Mouse (Mus musculus): Measurements from ENCODE around the gene Cramp1l. TPM values are rescaled to one million over a fixed set of nuclear protein-coding genes. Genes with fewer than 3 reads are reported as not detected.

The Cramp1l gene
- polyA plus RNA-seq, 2 experiments: 3.2 to 7.9 TPM

DNA sequence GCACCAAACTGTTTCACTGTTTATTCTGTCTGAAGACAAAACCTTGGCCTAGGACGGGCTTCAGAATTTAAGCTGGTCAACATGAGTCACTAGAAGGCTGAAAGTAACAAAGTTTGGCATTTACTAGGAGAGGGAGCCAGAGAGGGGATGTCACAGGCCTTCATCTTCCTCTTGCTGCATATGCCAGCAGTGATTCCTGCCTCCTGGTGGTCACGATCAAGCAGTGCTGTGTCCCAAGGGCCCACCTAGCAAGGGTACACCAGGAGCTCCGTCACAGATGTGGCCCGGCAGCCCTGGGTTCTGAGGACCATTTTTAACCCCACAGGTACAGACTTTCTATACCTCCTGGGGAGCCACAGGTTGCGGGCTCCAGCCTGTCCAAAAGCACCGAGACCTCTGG lies 41.5 kb upstream of the Cramp1l start:
- TF ChIP-seq CTCF (IDR thresholded peaks at IDR 0.05; ENCODE audit: low read depth): peak; percentile 41; the same call in 1 of the 2 replicates
- no peak for TF ChIP-seq EP300 (IDR thresholded peaks at IDR 0.05; ENCODE audit: low read depth)
- Histone ChIP-seq H3K4me3 (ENCODE audit: insufficient read depth in 1 of 2, low read depth in 2 of 2, low read length in 2 of 2) (no peak overlapping the region), H3K9ac (replicated peaks) (no peak overlapping the region), H3K4me1 (replicated peaks; ENCODE audit: control insufficient read depth in 2 of 2, insufficient read depth in 2 of 2, low read length in 1 of 2) (no peaks in the 10 kb centered on the region), H3K36me3 (replicated peaks; ENCODE audit: control insufficient read depth, insufficient read depth, low read depth) (no peaks in the 10 kb centered on the region), H3K27ac (no peak overlapping the region), H3K4me2 (ENCODE audit: low read depth) (no peak overlapping the region), H3K27me3 (ENCODE audit: control insufficient read depth, insufficient read depth, low read length) (no peaks in the 10 kb centered on the region), H3K9me3 (ENCODE audit: control insufficient read depth, low read length) (no peaks in the 10 kb centered on the region)
- ATAC-seq (ENCODE audit: insufficient read depth): no peak
- WGBS (ENCODE audit: insufficient replicate concordance): 78% methylated on average over 6 of the region's 6 CpGs
- DNase-seq (ENCODE audit: low read depth in 3 of 3, low spot score in 3 of 3): no peak

DNA sequence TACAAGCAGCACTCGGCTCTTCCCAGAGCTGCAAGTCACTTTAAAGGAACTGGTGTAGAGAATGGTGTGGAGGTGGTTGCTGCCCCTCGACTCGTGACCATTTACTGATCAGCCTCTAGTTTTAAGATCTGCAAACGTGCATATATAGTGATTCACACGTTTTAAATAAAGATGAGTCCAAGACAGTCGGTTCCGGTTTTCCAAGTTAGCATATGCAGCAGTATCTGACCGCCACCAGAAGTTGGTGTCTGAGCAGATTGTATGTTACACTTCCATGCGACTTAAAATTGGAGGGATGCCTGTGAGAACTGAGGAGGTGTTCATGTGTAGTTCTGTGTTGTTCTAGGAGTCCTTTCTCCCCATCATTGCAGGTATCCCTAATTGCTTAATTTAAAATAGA lies 37.7 kb upstream of the Cramp1l start:
- no peak for TF ChIP-seq EP300 (IDR thresholded peaks at IDR 0.05; ENCODE audit: low read depth)
- DNase-seq (ENCODE audit: low read depth in 3 of 3, low spot score in 3 of 3) (no peak), ATAC-seq (ENCODE audit: insufficient read depth) (no peak)
- no peaks in the 10 kb centered on the region for H3K9me3 ChIP-seq (ENCODE audit: control insufficient read depth, low read length)
- no peak overlapping the region for H3K4me3 ChIP-seq (ENCODE audit: insufficient read depth in 1 of 2, low read depth in 2 of 2, low read length in 2 of 2)
- no peaks in the 10 kb centered on the region for H3K27me3 ChIP-seq (ENCODE audit: control insufficient read depth, insufficient read depth, low read length)
- H3K36me3 ChIP-seq (replicated peaks; ENCODE audit: control insufficient read depth, insufficient read depth, low read depth): no peaks in the 10 kb centered on the region
- 74% methylated on average over 9 of the region's 9 CpGs for WGBS (ENCODE audit: insufficient replicate concordance)
- no peak overlapping the region for H3K4me2 ChIP-seq (ENCODE audit: low read depth)
- H3K4me1 ChIP-seq (replicated peaks; ENCODE audit: control insufficient read depth in 2 of 2, insufficient read depth in 2 of 2, low read length in 1 of 2): no peaks in the 10 kb centered on the region
- no peak overlapping the region for H3K27ac ChIP-seq
- no peak overlapping the region for H3K9ac ChIP-seq (replicated peaks)

- TF ChIP-seq EP300 (IDR thresholded peaks at IDR 0.05; ENCODE audit: low read depth) (no peak), CTCF (IDR thresholded peaks at IDR 0.05; ENCODE audit: low read depth) (no peak)
- 77% methylated on average over 5 of the region's 6 CpGs for WGBS (ENCODE audit: insufficient replicate concordance)
- no peaks in the 10 kb centered on the region for H3K36me3 ChIP-seq (replicated peaks; ENCODE audit: control insufficient read depth, insufficient read depth, low read depth)
- ATAC-seq (ENCODE audit: insufficient read depth) (no peak), DNase-seq (ENCODE audit: low read depth in 3 of 3, low spot score in 3 of 3) (no peak)
- no peak overlapping the region for H3K27ac ChIP-seq
- H3K9me3 ChIP-seq (ENCODE audit: control insufficient read depth, low read length): no peaks in the 10 kb centered on the region
- H3K4me2 ChIP-seq (ENCODE audit: low read depth): no peak overlapping the region
- H3K4me1 ChIP-seq (replicated peaks; ENCODE audit: control insufficient read depth in 2 of 2, insufficient read depth in 2 of 2, low read length in 1 of 2): no peaks in the 10 kb centered on the region
- no peak overlapping the region for H3K9ac ChIP-seq (replicated peaks)
- no peaks in the 10 kb centered on the region for H3K27me3 ChIP-seq (ENCODE audit: control insufficient read depth, insufficient read depth, low read length)
- H3K4me3 ChIP-seq (ENCODE audit: insufficient read depth in 1 of 2, low read depth in 2 of 2, low read length in 2 of 2): no peak overlapping the region
Observed at GRCm38 (mm10) chr17:25047143-25047542, 31.6 kb upstream of the Cramp1l start.

DNA sequence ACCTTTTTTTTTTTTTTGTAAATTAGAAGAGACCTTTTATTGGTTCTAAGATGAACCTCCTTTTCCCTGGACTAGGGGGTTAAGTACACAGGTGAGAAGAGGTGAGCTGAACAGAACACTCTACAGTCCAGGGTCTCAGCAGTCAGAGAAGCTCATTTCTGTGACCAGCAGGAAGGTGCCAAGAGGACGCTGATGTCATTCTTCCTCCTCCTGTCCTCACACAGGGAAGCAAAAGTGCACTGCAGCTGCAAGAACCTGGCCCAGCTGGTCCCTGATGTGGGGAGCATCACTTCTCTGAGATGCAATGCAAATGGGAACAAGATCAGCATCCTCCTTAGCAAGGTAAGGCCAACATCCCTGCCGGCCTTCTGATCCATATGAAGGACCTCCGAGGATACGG lies 29.7 kb upstream of the Cramp1l start:
- H3K4me3 ChIP-seq (ENCODE audit: insufficient read depth in 1 of 2, low read depth in 2 of 2, low read length in 2 of 2): no peak overlapping the region
- H3K27me3 ChIP-seq (ENCODE audit: control insufficient read depth, insufficient read depth, low read length): no peaks in the 10 kb centered on the region
- TF ChIP-seq EP300 (IDR thresholded peaks at IDR 0.05; ENCODE audit: low read depth) (no peak), CTCF (IDR thresholded peaks at IDR 0.05; ENCODE audit: low read depth) (no peak)
- no peaks in the 10 kb centered on the region for H3K4me1 ChIP-seq (replicated peaks; ENCODE audit: control insufficient read depth in 2 of 2, insufficient read depth in 2 of 2, low read length in 1 of 2)
- DNase-seq (ENCODE audit: low read depth in 3 of 3, low spot score in 3 of 3) (no peak), ATAC-seq (ENCODE audit: insufficient read depth) (no peak)
- WGBS (ENCODE audit: insufficient replicate concordance): 72% methylated on average over 4 of the region's 4 CpGs
- no peak overlapping the region for H3K9ac ChIP-seq (replicated peaks)
- no peaks in the 10 kb centered on the region for H3K36me3 ChIP-seq (replicated peaks; ENCODE audit: control insufficient read depth, insufficient read depth, low read depth)
- no peak overlapping the region for H3K4me2 ChIP-seq (ENCODE audit: low read depth)
- H3K9me3 ChIP-seq (ENCODE audit: control insufficient read depth, low read length): no peaks in the 10 kb centered on the region
- H3K27ac ChIP-seq: no peak overlapping the region

DNA sequence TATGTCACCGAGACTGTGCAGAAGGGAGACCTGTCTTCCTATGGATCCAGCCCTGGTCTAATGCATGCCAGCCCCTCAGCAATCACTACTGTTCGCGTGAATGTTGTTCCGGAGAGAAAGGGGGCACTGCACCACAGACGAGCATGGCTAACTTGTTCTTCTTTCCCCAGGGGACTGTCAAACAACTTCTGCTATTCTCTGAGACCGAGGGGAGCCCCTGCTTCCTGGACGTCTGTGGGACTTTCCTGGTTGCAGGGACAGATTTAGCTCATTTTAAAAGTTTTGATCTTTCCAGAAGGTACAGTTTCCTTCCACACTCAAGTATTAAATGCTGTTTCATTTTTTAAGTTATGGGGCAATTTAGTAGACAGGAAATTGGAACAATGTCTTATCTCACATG lies 29.3 kb upstream of the Cramp1l start:
- H3K9me3 ChIP-seq (ENCODE audit: control insufficient read depth, low read length): no peaks in the 10 kb centered on the region
- no peak for TF ChIP-seq EP300 (IDR thresholded peaks at IDR 0.05; ENCODE audit: low read depth)
- no peak for TF ChIP-seq CTCF (IDR thresholded peaks at IDR 0.05; ENCODE audit: low read depth)
- ATAC-seq (ENCODE audit: insufficient read depth) (no peak), DNase-seq (ENCODE audit: low read depth in 3 of 3, low spot score in 3 of 3) (no peak)
- H3K27ac ChIP-seq: no peak overlapping the region
- no peaks in the 10 kb centered on the region for H3K27me3 ChIP-seq (ENCODE audit: control insufficient read depth, insufficient read depth, low read length)
- H3K4me1 ChIP-seq (replicated peaks; ENCODE audit: control insufficient read depth in 2 of 2, insufficient read depth in 2 of 2, low read length in 1 of 2): no peaks in the 10 kb centered on the region
- no peak overlapping the region for H3K4me2 ChIP-seq (ENCODE audit: low read depth)
- H3K4me3 ChIP-seq (ENCODE audit: insufficient read depth in 1 of 2, low read depth in 2 of 2, low read length in 2 of 2): no peak overlapping the region
- no peaks in the 10 kb centered on the region for H3K36me3 ChIP-seq (replicated peaks; ENCODE audit: control insufficient read depth, insufficient read depth, low read depth)
- no peak overlapping the region for H3K9ac ChIP-seq (replicated peaks)
- WGBS (ENCODE audit: insufficient replicate concordance): 27% methylated on average over 7 of the region's 7 CpGs

Measured in liver, embryonic 14.5 days (tissue).